Mouse (Mus musculus) bone marrow, adult 2 months (tissue): Measurements from ENCODE around the gene Rab3d.

Source experiments
- CTCF ChIP-seq: fragments of 200-500 bp; IDR thresholded peaks from 2 replicates; pipeline ENCODE4 v1.5.1; 2011; ENCODE audit warnings: low read length, control low read depth; ENCODE audit not compliant: control insufficient read depth, insufficient read depth
- POLR2A ChIP-seq: fragments of 200-500 bp; IDR thresholded peaks from 2 replicates; pipeline ENCODE4 v1.6.1; 2011; ENCODE audit warnings: low read depth, mild to moderate bottlenecking, control low read depth, low read length, borderline replicate concordance; ENCODE audit not compliant: control insufficient read depth

- no peak for TF ChIP-seq CTCF
- TF ChIP-seq POLR2A, result 0 out of 2 replicates have a peak, but pooled peaks have one; percentile 20
These were observed 8.3 kb downstream of the Rab3d start for GRCm38 (mm10) chr9:21909474-21910223.
